Mouse (Mus musculus): ENCODE measurements at regions not wholly inside any gene's neighbourhood (a gene's known extent, or its start where the extent isn't known, plus 50 kb on each side); places are given as distances from the start of the nearest gene placed in this dataset.
A peak's percentile ranks its signal among the peaks of the same experiment; 100 is the strongest.

GRCm38 (mm10) chr14:99603257-99603656, 304.8 kb downstream of the Klf5 start:
- Histone ChIP-seq H3K9me3 (no peaks in the 10 kb centered on the region), H3K4me1 (no peaks in the 10 kb centered on the region), H3K4me3 (no peak overlapping the region), H3K9ac (no peak overlapping the region), H3K27me3 (replicated peaks) (no peaks in the 10 kb centered on the region), H3K36me3 (no peaks in the 10 kb centered on the region), H3K27ac (no peak overlapping the region), H3K4me2 (replicated peaks) (no peak overlapping the region)
- ATAC-seq (ENCODE audit: low FRiP score, low read depth), result no peak
- WGBS, result 49% methylated on average over 2 of the region's 2 CpGs

- H3K27me3 ChIP-seq (replicated peaks), result no peaks in the 10 kb centered on the region
- WGBS, result 87% methylated on average over 6 of the region's 6 CpGs
- H3K4me2 ChIP-seq (replicated peaks), result no peak overlapping the region
- H3K9me3 ChIP-seq, result no peaks in the 10 kb centered on the region
- no peaks in the 10 kb centered on the region for H3K4me1 ChIP-seq
- H3K27ac ChIP-seq, result no peak overlapping the region
- H3K4me3 ChIP-seq, result no peak overlapping the region
- H3K9ac ChIP-seq, result no peak overlapping the region
- ATAC-seq (ENCODE audit: low FRiP score, low read depth), result no peak
- H3K36me3 ChIP-seq, result no peaks in the 10 kb centered on the region
Measured at GRCm38 (mm10) chr14:99605351-99606100, 307.0 kb downstream of the Klf5 start.

- no peaks in the 10 kb centered on the region for H3K9me3 ChIP-seq
- H3K4me2 ChIP-seq (replicated peaks), result no peak overlapping the region
- 94% methylated on average over 2 of the region's 2 CpGs for WGBS
- no peak overlapping the region for H3K4me3 ChIP-seq
- no peaks in the 10 kb centered on the region for H3K27me3 ChIP-seq (replicated peaks)
- no peaks in the 10 kb centered on the region for H3K4me1 ChIP-seq
- H3K27ac ChIP-seq, result no peak overlapping the region
- no peak for ATAC-seq (ENCODE audit: low FRiP score, low read depth)
- no peak overlapping the region for H3K9ac ChIP-seq
- H3K36me3 ChIP-seq, result no peaks in the 10 kb centered on the region
Measured at GRCm38 (mm10) chr14:99609003-99609402, 310.5 kb downstream of the Klf5 start.

GRCm38 (mm10) chr14:99611435-99611834, 312.9 kb downstream of the Klf5 start:
- Histone ChIP-seq H3K4me1 (no peaks in the 10 kb centered on the region), H3K27ac (no peak overlapping the region), H3K4me3 (no peak overlapping the region), H3K9me3 (no peaks in the 10 kb centered on the region), H3K36me3 (no peaks in the 10 kb centered on the region), H3K4me2 (replicated peaks) (no peak overlapping the region), H3K27me3 (replicated peaks) (no peaks in the 10 kb centered on the region), H3K9ac (no peak overlapping the region)
- ATAC-seq (ENCODE audit: low FRiP score, low read depth), result no peak
- WGBS, result 92% methylated on average over 5 of the region's 5 CpGs

GRCm38 (mm10) chr14:99612114-99612513, 313.6 kb downstream of the Klf5 start:
- WGBS, result 96% methylated on average over 3 of the region's 3 CpGs
- Histone ChIP-seq H3K27ac (no peak overlapping the region), H3K4me2 (replicated peaks) (no peak overlapping the region), H3K4me1 (no peaks in the 10 kb centered on the region), H3K9ac (no peak overlapping the region), H3K9me3 (no peaks in the 10 kb centered on the region), H3K27me3 (replicated peaks) (no peaks in the 10 kb centered on the region), H3K36me3 (no peaks in the 10 kb centered on the region), H3K4me3 (no peak overlapping the region)
- no peak for ATAC-seq (ENCODE audit: low FRiP score, low read depth)

GRCm38 (mm10) chr14:99614748-99615147, 316.3 kb downstream of the Klf5 start:
- WGBS, result 95% methylated on average over 3 of the region's 3 CpGs
- Histone ChIP-seq H3K4me3 (no peak overlapping the region), H3K9me3 (no peaks in the 10 kb centered on the region), H3K9ac (no peak overlapping the region), H3K27ac (no peak overlapping the region), H3K4me2 (replicated peaks) (no peak overlapping the region), H3K4me1 (no peaks in the 10 kb centered on the region), H3K27me3 (replicated peaks) (no peaks in the 10 kb centered on the region), H3K36me3 (no peaks in the 10 kb centered on the region)
- no peak for ATAC-seq (ENCODE audit: low FRiP score, low read depth)

- Histone ChIP-seq H3K9me3 (no peaks in the 10 kb centered on the region), H3K9ac (no peak overlapping the region), H3K4me1 (no peaks in the 10 kb centered on the region), H3K36me3 (no peaks in the 10 kb centered on the region), H3K27ac (no peak overlapping the region), H3K4me3 (no peak overlapping the region), H3K4me2 (replicated peaks) (no peak overlapping the region), H3K27me3 (replicated peaks) (no peaks in the 10 kb centered on the region)
- WGBS, result 62% methylated on average over 7 of the region's 7 CpGs
- 0 out of 2 replicates have a peak, but pooled peaks have one; percentile 48 for ATAC-seq (ENCODE audit: low FRiP score, low read depth)
Measured at GRCm38 (mm10) chr14:99616655-99617335, 318.3 kb downstream of the Klf5 start.

GRCm38 (mm10) chr14:99617374-99617773, 318.9 kb downstream of the Klf5 start:
- Histone ChIP-seq H3K27me3 (replicated peaks) (no peaks in the 10 kb centered on the region), H3K36me3 (no peaks in the 10 kb centered on the region), H3K4me2 (replicated peaks) (no peak overlapping the region), H3K9me3 (no peaks in the 10 kb centered on the region), H3K4me1 (no peaks in the 10 kb centered on the region), H3K9ac (no peak overlapping the region), H3K4me3 (no peak overlapping the region), H3K27ac (no peak overlapping the region)
- ATAC-seq (ENCODE audit: low FRiP score, low read depth), result no peak
- 78% methylated on average over 2 of the region's 2 CpGs for WGBS

GRCm38 (mm10) chr14:99621538-99621937, 323.0 kb downstream of the Klf5 start:
- 84% methylated on average over 3 of the region's 3 CpGs for WGBS
- Histone ChIP-seq H3K27ac (no peak overlapping the region), H3K27me3 (replicated peaks) (no peaks in the 10 kb centered on the region), H3K36me3 (no peaks in the 10 kb centered on the region), H3K9me3 (no peaks in the 10 kb centered on the region), H3K4me1 (no peaks in the 10 kb centered on the region), H3K4me3 (no peak overlapping the region), H3K4me2 (replicated peaks) (no peak overlapping the region), H3K9ac (no peak overlapping the region)
- no peak for ATAC-seq (ENCODE audit: low FRiP score, low read depth)

GRCm38 (mm10) chr14:99624380-99625327, 326.2 kb downstream of the Klf5 start:
- H3K4me3 ChIP-seq, result no peak overlapping the region

GRCm38 (mm10) chr14:99627615-99628014, 329.1 kb downstream of the Klf5 start:
- no peaks in the 10 kb centered on the region for H3K4me1 ChIP-seq

More at GRCm38 (mm10) chr14:99624380-99625327, 326.2 kb downstream of the Klf5 start:
- no peaks in the 10 kb centered on the region for H3K4me1 ChIP-seq
- H3K27ac ChIP-seq, result no peak overlapping the region
- 88% methylated on average over 10 of the region's 10 CpGs for WGBS
- no peaks in the 10 kb centered on the region for H3K27me3 ChIP-seq (replicated peaks)
- H3K9me3 ChIP-seq, result no peaks in the 10 kb centered on the region
- H3K4me2 ChIP-seq (replicated peaks), result no peak overlapping the region
- no peak for ATAC-seq (ENCODE audit: low FRiP score, low read depth)
- no peak overlapping the region for H3K9ac ChIP-seq
- no peaks in the 10 kb centered on the region for H3K36me3 ChIP-seq

GRCm38 (mm10) chr14:99631092-99631491, 332.6 kb downstream of the Klf5 start:
- no peak overlapping the region for H3K4me2 ChIP-seq (replicated peaks)
- H3K27me3 ChIP-seq (replicated peaks), result no peaks in the 10 kb centered on the region
- no peak overlapping the region for H3K4me3 ChIP-seq
- H3K4me1 ChIP-seq, result no peaks in the 10 kb centered on the region
- ATAC-seq (ENCODE audit: low FRiP score, low read depth), result no peak
- H3K27ac ChIP-seq, result no peak overlapping the region
- H3K9ac ChIP-seq, result no peak overlapping the region
- H3K9me3 ChIP-seq, result no peaks in the 10 kb centered on the region
- no peaks in the 10 kb centered on the region for H3K36me3 ChIP-seq
- 76% methylated on average over 10 of the region's 10 CpGs for WGBS

More at GRCm38 (mm10) chr14:99627615-99628014, 329.1 kb downstream of the Klf5 start:
- H3K27ac ChIP-seq, result no peak overlapping the region
- H3K9me3 ChIP-seq, result no peaks in the 10 kb centered on the region
- no peaks in the 10 kb centered on the region for H3K36me3 ChIP-seq
- no peak overlapping the region for H3K4me2 ChIP-seq (replicated peaks)
- ATAC-seq (ENCODE audit: low FRiP score, low read depth), result no peak
- H3K9ac ChIP-seq, result no peak overlapping the region
- WGBS, result 82% methylated on average over 1 of the region's 1 CpGs
- no peak overlapping the region for H3K4me3 ChIP-seq
- no peaks in the 10 kb centered on the region for H3K27me3 ChIP-seq (replicated peaks)

Measured in neural tube, embryonic 12.5 days (tissue).